Mouse (Mus musculus) heart, embryonic 16.5 days (tissue): Measurements from ENCODE around the gene Acoxl. TPM values are rescaled to one million over a fixed set of nuclear protein-coding genes. Genes with fewer than 3 reads are reported as not detected.
A peak's percentile ranks its signal among the peaks of the same experiment; 100 is the strongest.

Experiments used
- ATAC-seq: fragments of 200-750 bp; cut with Nextera tagmentation; replicated peaks from 2 replicates; pipeline ENCODE4 v1.8.0; 2017; ENCODE audit warnings: moderate number of reproducible peaks; ENCODE audit not compliant: insufficient read depth, low FRiP score; ENCODE audit errors: extremely low read depth
- H3K27ac ChIP-seq: fragments of 300-500 bp; sonication (generic); 2 replicates; pipeline ENCODE4 v1.5.1; 2014; ENCODE audit warnings: mild to moderate bottlenecking, low read length, control low read depth, moderate library complexity
- H3K27me3 ChIP-seq: fragments of 300-500 bp; sonication (generic); 2 replicates; pipeline ENCODE4 v1.6.1; 2014; ENCODE audit warnings: low read length, mixed read lengths; ENCODE audit not compliant: control insufficient read depth, insufficient read depth
- H3K36me3 ChIP-seq: fragments of 300-500 bp; sonication (generic); 2 replicates; pipeline ENCODE4 v1.6.1; 2014; ENCODE audit not compliant: control insufficient read depth, insufficient read depth
- H3K4me1 ChIP-seq: fragments of 300-500 bp; sonication (generic); 2 replicates; pipeline ENCODE4 v1.6.1; 2014; ENCODE audit warnings: low read length, mixed read lengths; ENCODE audit not compliant: control insufficient read depth, insufficient read depth
- H3K4me2 ChIP-seq: fragments of 300-500 bp; sonication (generic); 2 replicates; pipeline ENCODE4 v1.6.1; 2014; ENCODE audit warnings: low read depth, mild to moderate bottlenecking, control low read depth, low read length
- H3K4me3 ChIP-seq: fragments of 300-500 bp; sonication (generic); 2 replicates; pipeline ENCODE4 v1.5.1; 2014; ENCODE audit warnings: mild to moderate bottlenecking, control low read depth, low read length
- H3K9ac ChIP-seq: fragments of 300-500 bp; sonication (generic); 2 replicates; pipeline ENCODE4 v1.6.1; 2014; ENCODE audit warnings: low read length, control low read depth
- H3K9me3 ChIP-seq: fragments of 300-500 bp; sonication (generic); replicated peaks from 2 replicates; pipeline ENCODE4 v1.6.1; 2016; ENCODE audit warnings: low read length; ENCODE audit not compliant: control insufficient read depth
- WGBS: fragments of 180-500 bp; shearing (Covaris S2); extraction: QIAGEN DNeasy Blood & Tissue Kit; methylation state at CpG from one replicate; pipeline ENCODE4 v1.1.7; 2014; 5-methylcytosine and 5-hydroxymethylcytosine counted together
- polyA plus RNA-seq: library from polyadenylated mRNA; unstranded; fragments of >200 nt; fragmentation: Nextera tagmentation; extraction: Ambion mirVana; gene quantifications from 2 replicates; pipeline ENCODE4 v1.2.1, GENCODE M21; 2015

The Acoxl gene
- polyA plus RNA-seq, 1 experiment from 2014 or later = 0.11 TPM

GRCm38 (mm10) chr2:128159619-128160125 lies 321.0 kb downstream of the Acoxl start:
- Histone ChIP-seq H3K27me3 (no peaks in the 10 kb centered on the region), H3K9me3 (no peaks in the 10 kb centered on the region)
- 54% methylated on average over 7 of the region's 7 CpGs for WGBS

GRCm38 (mm10) chr2:128163177-128163576 lies 324.5 kb downstream of the Acoxl start:
- Histone ChIP-seq H3K36me3 (peaks cover 9% of the 10 kb centered on the region; the same call in 1 of the 2 replicates), H3K9ac (no peak overlapping the region), H3K4me3 (no peak overlapping the region), H3K9me3 (no peaks in the 10 kb centered on the region), H3K4me1 (peaks cover 43% of the 10 kb centered on the region), H3K27me3 (no peaks in the 10 kb centered on the region), H3K27ac (no peak overlapping the region), H3K4me2 (no peak overlapping the region)
- no peak for ATAC-seq
- 54% methylated on average over 8 of the region's 8 CpGs for WGBS

More at GRCm38 (mm10) chr2:128159619-128160125, 321.0 kb downstream of the Acoxl start:
- no peak overlapping the region for H3K4me3 ChIP-seq
- peaks cover 56% of the 10 kb centered on the region for H3K4me1 ChIP-seq
- H3K27ac ChIP-seq = no peak overlapping the region
- no peak for ATAC-seq
- H3K36me3 ChIP-seq = peaks cover 9% of the 10 kb centered on the region; the same call in 1 of the 2 replicates
- no peak overlapping the region for H3K9ac ChIP-seq
- H3K4me2 ChIP-seq = no peak overlapping the region

- Histone ChIP-seq H3K4me2 (no peak overlapping the region), H3K9me3 (no peaks in the 10 kb centered on the region), H3K27me3 (no peaks in the 10 kb centered on the region), H3K36me3 (no peaks in the 10 kb centered on the region), H3K27ac (peak overlapping the region; percentile 17), H3K4me3 (no peak overlapping the region), H3K9ac (0 out of 2 replicates have a peak overlapping the region, but pooled peaks have one; percentile 1), H3K4me1 (peaks cover 21% of the 10 kb centered on the region)
- 37% methylated on average over 13 of the region's 13 CpGs for WGBS
- ATAC-seq = 0 out of 2 replicates have a peak, but pooled peaks have one; percentile 34
Observed at GRCm38 (mm10) chr2:128166623-128167423, 328.1 kb downstream of the Acoxl start.

- Histone ChIP-seq H3K4me1 (peaks cover 21% of the 10 kb centered on the region), H3K4me2 (no peak overlapping the region), H3K4me3 (no peak overlapping the region), H3K9me3 (no peaks in the 10 kb centered on the region), H3K27me3 (no peaks in the 10 kb centered on the region), H3K9ac (no peak overlapping the region), H3K27ac (no peak overlapping the region), H3K36me3 (no peaks in the 10 kb centered on the region)
- no peak for ATAC-seq
- 88% methylated on average over 12 of the region's 12 CpGs for WGBS
Observed at GRCm38 (mm10) chr2:128167930-128168329, 329.3 kb downstream of the Acoxl start.

GRCm38 (mm10) chr2:128169486-128169885 lies 330.8 kb downstream of the Acoxl start:
- H3K27ac ChIP-seq = no peak overlapping the region
- WGBS = 68% methylated on average over 5 of the region's 5 CpGs
- no peak for ATAC-seq
- H3K4me3 ChIP-seq = no peak overlapping the region
- H3K36me3 ChIP-seq = no peaks in the 10 kb centered on the region
- no peaks in the 10 kb centered on the region for H3K9me3 ChIP-seq
- peaks cover 19% of the 10 kb centered on the region for H3K4me1 ChIP-seq
- H3K4me2 ChIP-seq = no peak overlapping the region
- H3K27me3 ChIP-seq = no peaks in the 10 kb centered on the region
- H3K9ac ChIP-seq = no peak overlapping the region

GRCm38 (mm10) chr2:128169972-128170371 lies 331.3 kb downstream of the Acoxl start:
- Histone ChIP-seq H3K36me3 (no peaks in the 10 kb centered on the region), H3K4me1 (peaks cover 20% of the 10 kb centered on the region), H3K4me3 (no peak overlapping the region), H3K4me2 (no peak overlapping the region), H3K27ac (no peak overlapping the region), H3K27me3 (no peaks in the 10 kb centered on the region), H3K9ac (no peak overlapping the region), H3K9me3 (no peaks in the 10 kb centered on the region)
- no peak for ATAC-seq
- 48% methylated on average over 11 of the region's 11 CpGs for WGBS

GRCm38 (mm10) chr2:128170614-128171013 lies 331.9 kb downstream of the Acoxl start:
- Histone ChIP-seq H3K9ac (no peak overlapping the region), H3K36me3 (no peaks in the 10 kb centered on the region), H3K4me3 (no peak overlapping the region), H3K9me3 (no peaks in the 10 kb centered on the region), H3K27me3 (no peaks in the 10 kb centered on the region), H3K4me2 (no peak overlapping the region), H3K4me1 (peaks cover 20% of the 10 kb centered on the region), H3K27ac (no peak overlapping the region)
- 96% methylated on average over 3 of the region's 3 CpGs for WGBS
- ATAC-seq = no peak

- Histone ChIP-seq H3K9ac (no peak overlapping the region), H3K4me1 (peaks cover 20% of the 10 kb centered on the region), H3K27ac (no peak overlapping the region), H3K4me2 (no peak overlapping the region), H3K4me3 (no peak overlapping the region), H3K9me3 (no peaks in the 10 kb centered on the region), H3K36me3 (no peaks in the 10 kb centered on the region), H3K27me3 (no peaks in the 10 kb centered on the region)
- no peak for ATAC-seq
- whole genome bisulfite sequencing = 89% methylated on average over 5 of the region's 5 CpGs
Observed at GRCm38 (mm10) chr2:128172266-128172665, 333.6 kb downstream of the Acoxl start.
